Mouse (Mus musculus): ENCODE data around the gene Fam189a1. TPM values are rescaled to one million over a fixed set of nuclear protein-coding genes. Genes with fewer than 3 reads are reported as not detected.

Fam189a1 gene
- polyA plus RNA-seq, 1 experiment: not detected

DNA sequence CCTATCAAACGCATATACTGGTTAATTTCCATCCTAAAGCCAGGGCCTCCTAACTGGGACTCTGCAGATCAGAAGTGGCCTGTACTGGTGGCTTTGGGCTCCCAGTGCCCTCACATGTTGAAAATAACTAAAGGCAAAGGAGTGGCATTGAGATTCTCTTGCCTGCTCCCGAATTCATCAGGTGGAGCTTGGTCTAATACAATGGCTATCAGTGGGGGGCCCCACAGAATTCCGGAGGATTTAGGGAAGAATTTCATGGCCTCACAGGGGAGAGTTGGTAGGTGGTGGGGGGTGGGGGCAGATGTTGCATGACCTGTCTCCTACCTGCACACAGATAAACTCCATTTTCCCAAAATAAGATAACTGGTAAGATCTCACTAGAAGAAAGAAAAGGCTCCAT lies 92.3 kb downstream of the Fam189a1 start:
- Histone ChIP-seq H3K36me3 (ENCODE audit: control insufficient read depth) (no peaks in the 10 kb centered on the region), H3K27me3 (ENCODE audit: control insufficient read depth) (no peaks in the 10 kb centered on the region), H3K4me1 (ENCODE audit: control insufficient read depth) (no peaks in the 10 kb centered on the region), H3K9me3 (ENCODE audit: control insufficient read depth, low read length) (peaks cover 10% of the 10 kb centered on the region; the same call in 1 of the 2 replicates), H3K4me3 (replicated peaks) (no peak overlapping the region)
- TF ChIP-seq TAL1 (IDR thresholded peaks at IDR 0.05; ENCODE audit: low read length) (no peak), GATA1 (IDR thresholded peaks at IDR 0.05; ENCODE audit: low read length) (no peak)

DNA sequence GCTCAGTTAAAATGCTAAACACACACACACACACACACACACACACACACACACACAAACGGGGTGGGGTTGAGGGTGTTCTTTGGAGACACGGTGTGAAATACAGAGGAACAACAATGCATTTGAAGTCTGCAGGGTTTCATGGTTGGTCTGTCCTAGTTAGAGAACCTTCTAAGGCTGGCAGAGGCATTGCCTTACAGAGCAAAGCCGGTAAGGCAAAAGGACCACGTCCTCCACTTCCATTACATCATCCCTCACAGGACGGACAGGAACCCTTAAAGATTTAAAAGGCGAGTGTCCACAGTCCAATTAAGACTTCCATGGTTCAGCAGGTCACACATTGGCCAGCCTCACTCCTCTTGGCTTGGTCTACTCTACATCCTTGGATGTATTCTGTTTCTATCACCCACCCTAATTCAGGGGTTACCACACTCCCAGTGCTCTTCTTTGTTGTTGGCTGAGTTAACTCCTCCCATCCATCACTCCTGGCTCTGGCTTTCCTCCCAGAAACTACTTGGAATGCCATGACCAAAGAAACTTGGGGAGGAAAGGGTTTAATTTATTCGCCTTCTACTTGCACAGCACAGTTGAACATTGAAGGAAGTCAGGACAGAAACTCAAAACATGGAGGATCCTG lies 96.1 kb downstream of the Fam189a1 start:
- H3K36me3 ChIP-seq (ENCODE audit: control insufficient read depth): no peaks in the 10 kb centered on the region
- H3K4me3 ChIP-seq (replicated peaks): no peak overlapping the region
- TF ChIP-seq TAL1 (IDR thresholded peaks at IDR 0.05; ENCODE audit: low read length): no peak
- TF ChIP-seq GATA1 (IDR thresholded peaks at IDR 0.05; ENCODE audit: low read length): no peak
- H3K9me3 ChIP-seq (ENCODE audit: control insufficient read depth, low read length): peaks cover 6% of the 10 kb centered on the region; the same call in 1 of the 2 replicates
- H3K27me3 ChIP-seq (ENCODE audit: control insufficient read depth): no peaks in the 10 kb centered on the region
- no peaks in the 10 kb centered on the region for H3K4me1 ChIP-seq (ENCODE audit: control insufficient read depth)

DNA sequence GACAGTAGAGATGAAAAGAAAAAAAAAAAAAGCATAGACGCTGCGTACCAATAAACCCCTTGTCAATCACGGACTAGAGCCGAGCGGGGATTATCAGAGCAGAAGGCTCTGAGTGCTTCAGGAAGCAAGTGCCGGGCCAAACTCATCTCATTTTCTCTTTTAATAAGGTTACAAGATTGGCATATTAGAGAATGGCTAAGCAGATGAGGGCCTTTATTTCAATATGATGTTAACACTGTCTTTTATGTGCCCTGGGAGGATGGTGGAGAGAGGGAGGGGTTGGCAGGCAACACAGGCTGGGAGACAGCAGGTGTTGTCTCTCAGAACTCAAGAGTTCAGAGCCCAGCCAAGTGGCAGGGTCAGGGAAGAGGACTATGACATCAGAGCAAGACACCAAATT lies 99.5 kb downstream of the Fam189a1 start:
- no peak overlapping the region for H3K4me3 ChIP-seq (replicated peaks)
- no peak for TF ChIP-seq GATA1 (IDR thresholded peaks at IDR 0.05; ENCODE audit: low read length)
- no peak for TF ChIP-seq TAL1 (IDR thresholded peaks at IDR 0.05; ENCODE audit: low read length)

DNA sequence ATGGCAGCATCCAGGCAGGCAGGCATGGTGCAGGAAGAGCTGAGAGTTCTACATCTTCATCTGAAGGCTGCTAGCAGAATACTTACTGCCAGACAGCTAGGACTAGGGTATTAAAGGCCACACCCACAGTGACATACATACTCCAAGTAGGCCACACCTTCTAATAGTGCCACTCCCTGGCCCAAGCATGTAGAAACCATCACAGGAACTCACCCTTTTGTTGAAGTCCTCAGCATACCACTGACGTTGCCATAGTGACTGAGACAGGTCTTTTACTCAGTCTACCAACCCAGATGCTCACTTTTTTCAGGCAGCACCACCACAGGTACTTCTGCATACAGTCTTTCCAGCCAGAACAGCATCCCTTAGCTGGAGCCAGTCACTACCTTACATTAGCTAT lies 104.4 kb downstream of the Fam189a1 start:
- no peak overlapping the region for H3K4me3 ChIP-seq (replicated peaks)
- H3K36me3 ChIP-seq (ENCODE audit: control insufficient read depth): no peaks in the 10 kb centered on the region
- peaks cover 6% of the 10 kb centered on the region; the same call in 1 of the 2 replicates for H3K9me3 ChIP-seq (ENCODE audit: control insufficient read depth, low read length)
- TF ChIP-seq TAL1 (IDR thresholded peaks at IDR 0.05; ENCODE audit: low read length) (no peak), GATA1 (IDR thresholded peaks at IDR 0.05; ENCODE audit: low read length) (no peak)
- no peaks in the 10 kb centered on the region for H3K4me1 ChIP-seq (ENCODE audit: control insufficient read depth)
- H3K27me3 ChIP-seq (ENCODE audit: control insufficient read depth): no peaks in the 10 kb centered on the region

More for the DNA sequence above, 99.5 kb downstream of the Fam189a1 start:
- H3K4me1 ChIP-seq (ENCODE audit: control insufficient read depth): no peaks in the 10 kb centered on the region
- H3K27me3 ChIP-seq (ENCODE audit: control insufficient read depth): no peaks in the 10 kb centered on the region
- peaks cover 6% of the 10 kb centered on the region; the same call in 1 of the 2 replicates for H3K9me3 ChIP-seq (ENCODE audit: control insufficient read depth, low read length)
- H3K36me3 ChIP-seq (ENCODE audit: control insufficient read depth): no peaks in the 10 kb centered on the region

DNA sequence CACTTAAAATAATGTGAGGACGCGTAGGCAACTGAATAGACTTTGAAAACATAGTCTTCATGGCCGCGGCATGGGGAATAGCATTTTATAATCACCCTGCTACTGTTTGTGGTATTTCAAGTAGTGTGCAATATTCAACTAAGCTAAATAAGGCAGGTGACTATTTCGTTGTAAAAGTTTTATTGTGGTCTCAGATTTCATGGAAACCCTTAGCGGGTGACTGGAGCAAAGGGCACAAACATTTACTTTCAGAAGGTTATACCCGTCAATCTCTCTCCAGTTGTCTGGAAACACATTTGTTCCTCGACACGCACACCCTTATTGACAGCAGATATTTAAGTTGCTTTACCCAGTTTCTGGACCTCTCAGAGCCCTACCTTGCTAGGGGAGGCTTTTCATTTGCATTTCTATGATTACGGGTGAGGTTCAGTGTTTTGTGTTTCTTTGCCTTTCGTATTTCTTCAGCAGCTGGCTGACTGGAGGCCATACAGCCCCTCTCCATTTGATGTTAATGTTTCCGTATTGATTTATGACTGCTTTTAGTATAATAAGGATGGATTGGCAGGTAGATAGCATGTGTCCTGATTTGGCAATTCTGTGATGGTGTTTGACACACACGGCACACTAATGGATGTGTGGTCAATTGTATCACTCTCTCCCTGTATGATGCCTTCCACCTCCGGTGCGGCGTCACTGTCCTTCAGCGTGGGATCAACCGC lies 107.0 kb downstream of the Fam189a1 start:
- H3K9me3 ChIP-seq (ENCODE audit: control insufficient read depth, low read length): peaks cover 6% of the 10 kb centered on the region; the same call in 1 of the 2 replicates
- H3K36me3 ChIP-seq (ENCODE audit: control insufficient read depth): no peaks in the 10 kb centered on the region
- no peaks in the 10 kb centered on the region for H3K27me3 ChIP-seq (ENCODE audit: control insufficient read depth)
- H3K4me3 ChIP-seq (replicated peaks): no peak overlapping the region
- TF ChIP-seq GATA1 (IDR thresholded peaks at IDR 0.05; ENCODE audit: low read length) (no peak), TAL1 (IDR thresholded peaks at IDR 0.05; ENCODE audit: low read length) (no peak)
- no peaks in the 10 kb centered on the region for H3K4me1 ChIP-seq (ENCODE audit: control insufficient read depth)

DNA sequence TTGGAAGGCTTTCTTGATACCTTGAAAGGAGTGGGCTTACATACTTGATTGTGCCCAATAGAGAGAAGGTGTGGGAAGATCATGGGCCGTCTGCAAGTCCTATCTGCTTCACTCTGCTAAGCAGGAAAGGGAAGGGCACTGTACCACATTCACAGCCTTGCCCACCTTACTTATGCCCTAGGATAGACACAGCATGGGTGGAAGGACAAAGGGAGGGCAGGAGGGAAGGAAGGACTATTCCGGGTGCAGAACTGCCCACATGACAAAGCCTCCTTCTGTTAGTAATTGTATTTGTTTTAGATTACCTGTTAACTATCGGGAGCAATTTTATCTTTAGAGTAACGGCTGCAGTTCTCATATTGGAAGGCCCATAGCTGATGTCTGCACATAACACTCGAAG lies 108.7 kb downstream of the Fam189a1 start:
- TF ChIP-seq GATA1 (IDR thresholded peaks at IDR 0.05; ENCODE audit: low read length) (no peak), TAL1 (IDR thresholded peaks at IDR 0.05; ENCODE audit: low read length) (no peak)
- Histone ChIP-seq H3K4me3 (replicated peaks) (no peak overlapping the region), H3K36me3 (ENCODE audit: control insufficient read depth) (no peaks in the 10 kb centered on the region)

DNA sequence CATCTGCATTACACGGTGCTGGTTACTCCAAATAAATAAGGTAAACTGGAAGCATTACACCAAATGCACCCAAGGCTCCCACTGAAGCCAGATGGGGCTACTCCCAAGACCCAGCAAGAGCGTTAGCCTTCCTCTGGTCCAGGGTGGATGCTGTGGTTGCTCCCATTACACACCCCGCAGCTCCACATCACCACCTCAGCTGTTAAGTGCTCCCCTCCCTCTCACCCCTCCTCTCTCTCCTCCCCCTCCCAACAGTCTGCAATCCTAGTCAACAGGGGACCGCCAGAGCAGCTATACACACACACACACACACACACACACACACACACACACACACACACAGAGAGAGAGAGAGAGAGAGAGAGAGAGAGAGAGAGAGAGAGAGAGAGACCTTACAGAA lies 109.7 kb downstream of the Fam189a1 start:
- H3K4me1 ChIP-seq (ENCODE audit: control insufficient read depth): no peaks in the 10 kb centered on the region
- no peaks in the 10 kb centered on the region for H3K36me3 ChIP-seq (ENCODE audit: control insufficient read depth)
- no peaks in the 10 kb centered on the region for H3K27me3 ChIP-seq (ENCODE audit: control insufficient read depth)
- H3K9me3 ChIP-seq (ENCODE audit: control insufficient read depth, low read length): peaks cover 17% of the 10 kb centered on the region
- H3K4me3 ChIP-seq (replicated peaks): no peak overlapping the region
- no peak for TF ChIP-seq TAL1 (IDR thresholded peaks at IDR 0.05; ENCODE audit: low read length)
- TF ChIP-seq GATA1 (IDR thresholded peaks at IDR 0.05; ENCODE audit: low read length): no peak

More for the DNA sequence above, 108.7 kb downstream of the Fam189a1 start:
- no peaks in the 10 kb centered on the region for H3K27me3 ChIP-seq (ENCODE audit: control insufficient read depth)
- H3K4me1 ChIP-seq (ENCODE audit: control insufficient read depth): no peaks in the 10 kb centered on the region
- peaks cover 12% of the 10 kb centered on the region for H3K9me3 ChIP-seq (ENCODE audit: control insufficient read depth, low read length)

DNA sequence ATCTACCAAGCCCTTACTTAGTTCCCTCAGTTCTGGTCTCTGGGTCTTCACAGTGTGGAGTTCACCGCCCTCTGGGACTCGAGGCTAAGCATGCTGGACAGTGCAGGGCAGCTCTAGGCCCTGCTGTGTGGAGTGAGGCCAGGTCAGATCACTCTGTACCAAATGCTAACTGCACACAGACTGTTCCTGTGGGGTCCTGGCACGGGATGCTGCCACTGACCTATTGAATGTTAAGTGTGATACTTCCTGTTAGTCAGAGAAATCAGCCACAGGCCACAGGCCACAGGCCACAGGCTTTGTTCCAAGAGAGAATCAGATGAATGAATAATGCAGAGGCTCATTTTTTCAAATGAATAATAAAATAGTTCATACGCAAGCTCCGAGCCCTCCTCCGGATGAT lies 112.1 kb downstream of the Fam189a1 start:
- H3K4me1 ChIP-seq (ENCODE audit: control insufficient read depth): no peaks in the 10 kb centered on the region
- no peaks in the 10 kb centered on the region for H3K36me3 ChIP-seq (ENCODE audit: control insufficient read depth)
- TF ChIP-seq GATA1 (IDR thresholded peaks at IDR 0.05; ENCODE audit: low read length): no peak
- TF ChIP-seq TAL1 (IDR thresholded peaks at IDR 0.05; ENCODE audit: low read length): no peak
- no peaks in the 10 kb centered on the region for H3K27me3 ChIP-seq (ENCODE audit: control insufficient read depth)
- H3K4me3 ChIP-seq (replicated peaks): no peak overlapping the region
- H3K9me3 ChIP-seq (ENCODE audit: control insufficient read depth, low read length): peaks cover 16% of the 10 kb centered on the region

DNA sequence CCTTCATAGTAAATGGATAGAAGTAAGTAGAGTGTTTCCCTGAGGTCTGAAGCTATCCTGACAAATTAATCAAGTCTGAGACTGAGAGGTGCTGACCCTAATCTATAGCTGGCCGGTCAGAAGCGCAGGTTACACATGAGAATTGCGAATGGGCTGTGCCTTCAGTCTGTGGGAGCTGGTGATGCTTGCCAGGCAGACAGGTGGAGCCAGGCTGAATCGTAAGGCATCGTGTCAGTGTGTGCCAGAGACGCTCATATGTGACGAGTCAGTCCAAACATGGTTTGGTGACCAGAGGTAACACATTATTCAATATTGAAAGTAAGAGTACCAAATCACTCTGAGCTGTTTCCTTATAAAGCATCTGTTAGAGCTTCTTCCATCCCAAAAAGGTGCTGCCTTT lies 115.3 kb downstream of the Fam189a1 start:
- no peaks in the 10 kb centered on the region for H3K36me3 ChIP-seq (ENCODE audit: control insufficient read depth)
- no peak overlapping the region for H3K4me3 ChIP-seq (replicated peaks)
- TF ChIP-seq TAL1 (IDR thresholded peaks at IDR 0.05; ENCODE audit: low read length): no peak
- no peak for TF ChIP-seq GATA1 (IDR thresholded peaks at IDR 0.05; ENCODE audit: low read length)
- H3K4me1 ChIP-seq (ENCODE audit: control insufficient read depth): no peaks in the 10 kb centered on the region
- no peaks in the 10 kb centered on the region for H3K27me3 ChIP-seq (ENCODE audit: control insufficient read depth)
- H3K9me3 ChIP-seq (ENCODE audit: control insufficient read depth, low read length): peaks cover 16% of the 10 kb centered on the region
